ENCODE assay signal across 17 mouse cellular contexts in the genomic region with DNA sequence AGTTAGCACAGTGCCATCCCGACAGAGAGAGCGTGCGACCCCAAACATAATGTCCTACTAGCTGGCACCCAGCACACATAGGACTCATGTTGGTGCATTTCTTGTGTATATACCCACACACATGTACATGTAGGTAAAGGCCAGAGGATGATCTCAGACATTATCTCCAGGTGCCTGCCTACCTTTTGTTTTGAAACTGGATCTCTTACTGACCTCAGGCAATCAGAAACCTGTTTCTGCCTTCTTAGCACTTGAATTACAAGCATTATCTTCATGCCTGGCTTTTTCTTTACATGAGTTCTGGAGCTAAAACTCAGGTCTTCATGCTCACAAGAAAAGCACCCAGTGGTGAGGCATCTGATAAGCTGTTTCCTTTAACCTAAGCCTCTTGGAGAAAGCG. TPM values are rescaled to one million over a fixed set of nuclear protein-coding genes. Genes with fewer than 3 reads are reported as not detected.
DNase-seq lines count a peak whose midpoint lies in the region; TF ChIP-seq lines count a peak whose summit lies in the region.
"Had no signal": no experiment of that assay in that cellular context is flagged by ENCODE, and none has a peak within 500 bp of the region (broad histone marks: within the 10 kb centered on the region; RNA-seq: fewer than 3 reads in every experiment).

No protein-coding gene starts in this region.

- no peak overlapping the region for H3K4me3 ChIP-seq in layer of hippocampus, adult 2 months
- no peak overlapping the region for H3K4me3 ChIP-seq in macrophage (ENCODE audit: inconsistent target)
- H3K4me3 ChIP-seq: embryonic facial prominence, embryonic 10.5 days; embryonic facial prominence, embryonic 12.5 days; forebrain, embryonic 10.5 days; forebrain, embryonic 12.5 days had no signal

- WGBS in macrophage (ENCODE audit: missing documents), result 95% methylated on average over 4 of the region's 4 CpGs

- peaks cover 22% of the 10 kb centered on the region; the same call in 1 of the 2 replicates for H3K79me2 ChIP-seq in macrophage (ENCODE audit: inconsistent target)

- no peak for TF ChIP-seq CTCF in layer of hippocampus, adult 2 months (conservative IDR thresholded peaks at IDR 0.05)

- DNase-seq in layer of hippocampus, adult 2 months (ENCODE audit: low spot score in 2 of 2), result no peak
- no peak for DNase-seq in layer of hippocampus, adult 9-10 months (ENCODE audit: low spot score)
- peak; percentile 74 for DNase-seq in fat pad, adult 2 months (ENCODE audit: extremely low read depth, low read depth, low spot score)
- DNase-seq in adrenal gland, postnatal 36 days, result no peak
- DNase-seq in urinary bladder, postnatal 36 days (ENCODE audit: low spot score in 2 of 2), result no peak
- DNase-seq: adrenal gland, adult 8-10 months; adrenal gland, postnatal 14 days; cerebellum, adult 11-12 months; cerebellum, adult 2 months; cerebellum, adult 9-10 months; cerebellum, postnatal 10 days; cerebellum, postnatal 25 days had no signal

- H3K36me3 ChIP-seq in macrophage (ENCODE audit: inconsistent target), result peaks cover 75% of the 10 kb centered on the region

- peak overlapping the region; percentile 75; the same call in 1 of the 2 replicates for H3K27ac ChIP-seq in layer of hippocampus, adult 2 months
- peak overlapping the region; percentile 100 for H3K27ac ChIP-seq in macrophage
- H3K27ac ChIP-seq: embryonic facial prominence, embryonic 10.5 days; embryonic facial prominence, embryonic 12.5 days; forebrain, embryonic 10.5 days; forebrain, embryonic 12.5 days had no signal

RNA-seq across cellular contexts. Expression of gene Pygb, which starts 49.4 kb away (rescaled TPM):
- 100 to 1,000 TPM; 203 to 212 TPM for total RNA-seq in layer of hippocampus, adult 2 months (2021)
- total RNA-seq in macrophage (2018; cell fraction: chromatin; rRNA removed), result 100 to 1,000 TPM in 1 of 26 experiments, 10 to 100 TPM in 23, 1 to 10 TPM in 2; 8.1 to 108 (median 39.3) TPM
- 10 to 100 TPM; 31.5 to 66.3 (median 47.1) TPM for total RNA-seq in macrophage (2018; cell fraction: cytosol; rRNA removed)
- 10 to 100 TPM; 22.2 to 83.1 (median 39.5) TPM for total RNA-seq in macrophage (2018; cell fraction: nucleus; rRNA removed)
- 44.5 to 59.8 TPM (median 50.7 TPM) in 3 replicates for polyA plus RNA-seq in macrophage (2018)
- total RNA-seq in adrenal gland, postnatal 36 days (2021), result 10 to 100 TPM; 41.5 to 42.6 TPM

Comparison
In these comparisons a context has a peak if more than half of its experiments do, and no peak if none do; other contexts are left out.
1. RNA of gene Pygb, which starts 49.4 kb away (total RNA-seq): 203 to 212 TPM in layer of hippocampus, adult 2 months; 41.5 to 42.6 TPM in adrenal gland, postnatal 36 days; every median in the first group is over 4 times any median in the second.